Mouse (Mus musculus) neural tube, embryonic 15.5 days (tissue): Measurements from ENCODE around the gene Ate1. TPM values are rescaled to one million over a fixed set of nuclear protein-coding genes. Genes with fewer than 3 reads are reported as not detected.
A peak's percentile ranks its signal among the peaks of the same experiment; 100 is the strongest.
"Not testable (repeated sequence)": the region's sequence is repeated elsewhere in the genome, so short reads cannot be mapped to it uniquely, and the experiment has no call there.

Experiments used
- ATAC-seq: fragments of 200-750 bp; cut with Nextera tagmentation; 2 replicates; pipeline ENCODE4 v1.8.0; 2017; ENCODE audit warnings: mild to moderate bottlenecking, moderate TSS enrichment, moderate library complexity; ENCODE audit not compliant: low FRiP score
- H3K27ac ChIP-seq: fragments of 300-500 bp; sonication (generic); replicated peaks from 2 replicates; pipeline ENCODE4 v1.5.1; 2015; ENCODE audit warnings: mild to moderate bottlenecking, inconsistent platforms
- H3K27me3 ChIP-seq: fragments of 300-500 bp; sonication (generic); replicated peaks from 2 replicates; pipeline ENCODE4 v1.6.1; 2015; ENCODE audit warnings: inconsistent platforms
- H3K36me3 ChIP-seq: fragments of 300-500 bp; sonication (generic); 2 replicates; pipeline ENCODE4 v1.6.1; 2015; ENCODE audit warnings: inconsistent platforms
- H3K4me1 ChIP-seq: fragments of 300-500 bp; sonication (generic); 2 replicates; pipeline ENCODE4 v1.6.1; 2015; ENCODE audit warnings: inconsistent platforms
- H3K4me2 ChIP-seq: fragments of 300-500 bp; sonication (generic); 2 replicates; pipeline ENCODE4 v1.6.1; 2015; ENCODE audit warnings: inconsistent platforms, mild to moderate bottlenecking, moderate library complexity
- H3K4me3 ChIP-seq: fragments of 300-500 bp; sonication (generic); replicated peaks from 2 replicates; pipeline ENCODE4 v1.5.1; 2015; ENCODE audit warnings: mild to moderate bottlenecking, inconsistent platforms
- H3K9ac ChIP-seq: fragments of 300-500 bp; sonication (generic); replicated peaks from 2 replicates; pipeline ENCODE4 v1.6.1; 2015; ENCODE audit warnings: mild to moderate bottlenecking, inconsistent platforms
- H3K9me3 ChIP-seq: fragments of 300-500 bp; sonication (generic); replicated peaks from 2 replicates; pipeline ENCODE4 v1.6.1; 2016; ENCODE audit warnings: inconsistent platforms
- WGBS: fragments of 180-500 bp; shearing (Covaris S2); methylation state at CpG from one replicate; pipeline ENCODE4 v1.1.7; 2015; ENCODE audit warnings: mixed read lengths; 5-methylcytosine and 5-hydroxymethylcytosine counted together
- polyA plus RNA-seq: library from polyadenylated mRNA; unstranded; fragments of >200 nt; fragmentation: Nextera tagmentation; extraction: Ambion mirVana; gene quantifications from 2 replicates; pipeline ENCODE4 v1.2.1, GENCODE M21; 2015

Gene Ate1
- polyA plus RNA-seq, 1 experiment from 2014 or later: 111 TPM

- peaks cover 3% of the 10 kb centered on the region; the same call in 1 of the 2 replicates for H3K36me3 ChIP-seq
- 0 out of 2 replicates have a peak overlapping the region, but pooled peaks have one; percentile 33 for H3K27ac ChIP-seq
- no peaks in the 10 kb centered on the region for H3K27me3 ChIP-seq
- H3K4me1 ChIP-seq: peaks cover 14% of the 10 kb centered on the region
- WGBS: 17% methylated on average over 6 of the region's 6 CpGs
- H3K4me2 ChIP-seq: no peak overlapping the region
- ATAC-seq: no peak
- no peak overlapping the region for H3K4me3 ChIP-seq
- no peak overlapping the region for H3K9ac ChIP-seq
- H3K9me3 ChIP-seq: no peaks in the 10 kb centered on the region
Measured at GRCm38 (mm10) chr7:130471045-130471444, 49.1 kb downstream of the Ate1 start.

GRCm38 (mm10) chr7:130455587-130456246 lies 64.5 kb downstream of the Ate1 start:
- ATAC-seq: no peak
- Histone ChIP-seq H3K27me3 (no peaks in the 10 kb centered on the region), H3K4me1 (no peaks in the 10 kb centered on the region), H3K4me2 (no peak overlapping the region), H3K9ac (no peak overlapping the region), H3K27ac (no peak overlapping the region), H3K4me3 (no peak overlapping the region), H3K9me3 (no peaks in the 10 kb centered on the region), H3K36me3 (peaks cover 47% of the 10 kb centered on the region)
- WGBS: 67% methylated on average over 4 of the region's 4 CpGs

- Histone ChIP-seq H3K9ac (no peak overlapping the region), H3K27me3 (no peaks in the 10 kb centered on the region), H3K9me3 (no peaks in the 10 kb centered on the region), H3K36me3 (peaks cover 37% of the 10 kb centered on the region), H3K27ac (no peak overlapping the region), H3K4me3 (no peak overlapping the region), H3K4me1 (no peaks in the 10 kb centered on the region), H3K4me2 (no peak overlapping the region)
- WGBS: 88% methylated on average over 3 of the region's 3 CpGs
- no peak for ATAC-seq
Measured at GRCm38 (mm10) chr7:130454226-130454625, 65.9 kb downstream of the Ate1 start.

GRCm38 (mm10) chr7:130435776-130436175 lies 84.4 kb downstream of the Ate1 start:
- Histone ChIP-seq H3K27ac (no peak overlapping the region), H3K9me3 (no peaks in the 10 kb centered on the region), H3K36me3 (no peaks in the 10 kb centered on the region), H3K4me1 (no peaks in the 10 kb centered on the region), H3K4me2 (no peak overlapping the region), H3K27me3 (no peaks in the 10 kb centered on the region), H3K4me3 (no peak overlapping the region), H3K9ac (no peak overlapping the region)
- ATAC-seq: no peak
- 88% methylated on average over 5 of the region's 5 CpGs for WGBS

GRCm38 (mm10) chr7:130432141-130432540 lies 88.0 kb downstream of the Ate1 start:
- no peaks in the 10 kb centered on the region for H3K27me3 ChIP-seq
- H3K36me3 ChIP-seq: no peaks in the 10 kb centered on the region
- no peak overlapping the region for H3K27ac ChIP-seq
- no peaks in the 10 kb centered on the region for H3K9me3 ChIP-seq
- no peak overlapping the region for H3K9ac ChIP-seq
- no peak for ATAC-seq
- H3K4me2 ChIP-seq: no peak overlapping the region
- no peak overlapping the region for H3K4me3 ChIP-seq
- WGBS: 94% methylated on average over 2 of the region's 2 CpGs
- no peaks in the 10 kb centered on the region for H3K4me1 ChIP-seq

GRCm38 (mm10) chr7:130426586-130426985 lies 93.6 kb downstream of the Ate1 start:
- 17% methylated on average over 5 of the region's 5 CpGs for WGBS
- no peaks in the 10 kb centered on the region for H3K36me3 ChIP-seq

GRCm38 (mm10) chr7:130425991-130426390 lies 94.2 kb downstream of the Ate1 start:
- 75% methylated on average over 2 of the region's 2 CpGs for WGBS
- H3K4me1 ChIP-seq: peaks cover 4% of the 10 kb centered on the region; the same call in 1 of the 2 replicates
- H3K4me3 ChIP-seq: no peak overlapping the region
- H3K27me3 ChIP-seq: no peaks in the 10 kb centered on the region
- ATAC-seq: no peak
- H3K36me3 ChIP-seq: no peaks in the 10 kb centered on the region
- no peak overlapping the region for H3K4me2 ChIP-seq
- no peak overlapping the region for H3K9ac ChIP-seq
- H3K9me3 ChIP-seq: no peaks in the 10 kb centered on the region
- no peak overlapping the region for H3K27ac ChIP-seq

More at GRCm38 (mm10) chr7:130426586-130426985, 93.6 kb downstream of the Ate1 start:
- peaks cover 4% of the 10 kb centered on the region; the same call in 1 of the 2 replicates for H3K4me1 ChIP-seq
- H3K27ac ChIP-seq: no peak overlapping the region
- H3K27me3 ChIP-seq: no peaks in the 10 kb centered on the region
- no peak overlapping the region for H3K4me2 ChIP-seq
- no peaks in the 10 kb centered on the region for H3K9me3 ChIP-seq
- no peak overlapping the region for H3K4me3 ChIP-seq
- no peak for ATAC-seq
- H3K9ac ChIP-seq: no peak overlapping the region

- no peak for ATAC-seq
- H3K9me3 ChIP-seq: no peaks in the 10 kb centered on the region
- WGBS: 79% methylated on average over 1 of the region's 1 CpGs
- H3K4me1 ChIP-seq: no peaks in the 10 kb centered on the region; the same call in 1 of the 2 replicates
- no peaks in the 10 kb centered on the region for H3K27me3 ChIP-seq
- H3K36me3 ChIP-seq: no peaks in the 10 kb centered on the region
- H3K9ac ChIP-seq: no peak overlapping the region
- H3K4me3 ChIP-seq: no peak overlapping the region
- H3K27ac ChIP-seq: no peak overlapping the region
- H3K4me2 ChIP-seq: no peak overlapping the region
Measured at GRCm38 (mm10) chr7:130419961-130420360, 100.2 kb downstream of the Ate1 start.

GRCm38 (mm10) chr7:130407622-130408021 lies 112.5 kb downstream of the Ate1 start:
- Histone ChIP-seq H3K9me3 (no peaks in the 10 kb centered on the region), H3K4me1 (0 out of 2 replicates have a peak, but pooled peaks cover 3% of the 10 kb centered on the region), H3K27me3 (no peaks in the 10 kb centered on the region), H3K27ac (no peak overlapping the region), H3K9ac (no peak overlapping the region), H3K4me2 (no peak overlapping the region), H3K4me3 (no peak overlapping the region), H3K36me3 (no peaks in the 10 kb centered on the region)
- ATAC-seq: no peak
- WGBS: 90% methylated on average over 10 of the region's 10 CpGs

GRCm38 (mm10) chr7:130403346-130403745 lies 116.8 kb downstream of the Ate1 start:
- Histone ChIP-seq H3K9ac (no peak overlapping the region), H3K27ac (no peak overlapping the region), H3K4me1 (no peaks in the 10 kb centered on the region), H3K4me3 (no peak overlapping the region), H3K9me3 (no peaks in the 10 kb centered on the region), H3K4me2 (no peak overlapping the region), H3K27me3 (no peaks in the 10 kb centered on the region), H3K36me3 (no peaks in the 10 kb centered on the region)
- WGBS: 79% methylated on average over 2 of the region's 2 CpGs
- ATAC-seq: no peak

GRCm38 (mm10) chr7:130394697-130395096 lies 125.5 kb downstream of the Ate1 start:
- ATAC-seq: no peak
- H3K4me2 ChIP-seq: no peak overlapping the region
- no peaks in the 10 kb centered on the region for H3K4me1 ChIP-seq
- H3K9me3 ChIP-seq: no peaks in the 10 kb centered on the region
- H3K9ac ChIP-seq: no peak overlapping the region
- no peaks in the 10 kb centered on the region for H3K27me3 ChIP-seq
- no peak overlapping the region for H3K27ac ChIP-seq
- H3K36me3 ChIP-seq: peaks cover 11% of the 10 kb centered on the region
- 94% methylated on average over 2 of the region's 2 CpGs for WGBS
- no peak overlapping the region for H3K4me3 ChIP-seq

- H3K9ac ChIP-seq, H3K9me3 ChIP-seq, H3K4me2 ChIP-seq, ATAC-seq, H3K27me3 ChIP-seq, H3K4me3 ChIP-seq, H3K4me1 ChIP-seq, H3K27ac ChIP-seq: not testable (repeated sequence)
- WGBS: 100% methylated on average over 1 of the region's 1 CpGs
- peaks cover 16% of the 10 kb centered on the region for H3K36me3 ChIP-seq
Measured at GRCm38 (mm10) chr7:130390060-130390459, 130.1 kb downstream of the Ate1 start.
